Mouse (Mus musculus): ENCODE results near the gene Gm8947.

DNA sequence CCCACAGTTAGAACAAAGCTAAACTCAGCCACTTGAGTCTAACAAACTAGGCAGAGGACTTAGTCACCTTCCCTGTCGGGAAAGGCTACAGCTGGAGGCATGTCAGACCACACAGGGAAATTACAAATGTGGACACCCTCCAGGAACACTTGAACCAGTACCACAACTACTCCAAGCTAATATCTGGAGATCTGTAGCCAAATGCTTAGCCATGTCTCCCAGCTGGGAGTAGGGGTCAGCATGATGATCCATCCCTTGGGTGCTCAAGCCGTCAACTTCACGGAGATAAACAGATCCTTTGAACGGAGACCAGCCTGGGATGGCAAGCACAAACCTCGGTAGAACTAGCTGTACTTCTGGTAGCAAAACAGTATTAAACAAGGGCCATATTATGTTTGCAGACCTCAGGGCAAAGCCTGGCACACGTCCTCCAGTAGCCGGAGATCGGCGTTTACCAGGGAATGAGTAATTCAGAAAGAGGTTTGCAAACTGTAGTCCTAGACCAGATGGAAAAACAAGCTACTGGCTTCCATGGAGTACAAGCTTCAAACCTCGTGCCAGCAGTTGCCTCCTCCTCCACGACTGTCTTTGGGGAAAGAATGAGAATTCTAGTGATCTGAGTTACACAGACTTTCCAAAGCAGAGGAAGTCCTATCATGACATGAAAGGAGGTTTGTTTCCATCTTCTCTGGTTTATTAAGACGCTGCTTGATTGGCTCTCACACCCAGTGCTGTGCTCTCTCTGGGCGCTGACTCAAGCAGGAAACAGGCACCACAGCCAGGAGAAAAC is 44.2 kb downstream of the Gm8947 start:
- TF ChIP-seq POLR2A (IDR thresholded peaks at IDR 0.05; ENCODE audit: low read depth, low read length) = no peak
- TF ChIP-seq CTCF (IDR thresholded peaks at IDR 0.05; ENCODE audit: borderline replicate concordance, insufficient read depth, low read length) = no peak
